Mouse (Mus musculus): ENCODE results near the gene Sorl1.

DNA sequence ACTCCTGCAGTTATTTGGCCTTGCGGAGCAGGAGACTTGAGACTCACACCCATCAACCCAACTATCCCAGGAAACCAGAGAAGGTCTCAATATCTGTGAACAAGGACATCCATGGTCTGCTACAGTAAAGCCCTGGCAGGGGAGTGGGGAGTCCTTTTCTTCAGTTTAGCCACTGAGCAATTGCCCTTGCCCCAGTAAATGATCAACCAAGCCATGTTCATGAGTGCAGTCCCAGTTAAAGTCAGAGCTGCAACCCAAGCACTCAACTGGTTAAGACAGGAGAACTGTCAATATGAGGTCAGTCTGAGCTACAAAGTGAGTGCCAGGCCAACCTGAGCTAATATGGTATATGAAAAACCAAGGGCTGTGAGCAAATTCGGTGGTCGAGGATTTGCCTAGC, 140.8 kb downstream of the Sorl1 start:
- TF ChIP-seq CTCF (IDR thresholded peaks at IDR 0.05; ENCODE audit: low read depth) (no peak), EP300 (IDR thresholded peaks at IDR 0.05; ENCODE audit: low read depth) (no peak)

Measured in heart, postnatal 0 days (tissue).